Mouse (Mus musculus): ENCODE measurements at regions not wholly inside any gene's neighbourhood (a gene's known extent, or its start where the extent isn't known, plus 50 kb on each side); places are given as distances from the start of the nearest gene placed in this dataset.

GRCm38 (mm10) chr8:41529581-41529980, 112.7 kb upstream of the Frg1 start:
- DNase-seq: no peak
- intact Hi-C loops (cut with DNase I; ENCODE audit: low total_unique reads): no loop called here

GRCm38 (mm10) chr8:41526283-41526682, 109.4 kb upstream of the Frg1 start:
- intact Hi-C loops (cut with DNase I; ENCODE audit: low total_unique reads): no loop called here

GRCm38 (mm10) chr8:41485163-41485562, 68.3 kb upstream of the Frg1 start:
- DNase-seq: no peak
- intact Hi-C loops (cut with DNase I; ENCODE audit: low total_unique reads): no loop called here

More at GRCm38 (mm10) chr8:41526283-41526682, 109.4 kb upstream of the Frg1 start:
- no peak for DNase-seq

- DNase-seq: no peak
These were observed 66.4 kb upstream of the Frg1 start for GRCm38 (mm10) chr8:41483297-41483696.

GRCm38 (mm10) chr8:41472992-41473699, 56.3 kb upstream of the Frg1 start:
- intact Hi-C loops (cut with DNase I; ENCODE audit: low total_unique reads): no loop called here
- no peak for DNase-seq

More at GRCm38 (mm10) chr8:41483297-41483696, 66.4 kb upstream of the Frg1 start:
- intact Hi-C loops (cut with DNase I; ENCODE audit: low total_unique reads): no loop called here

- intact Hi-C loops (cut with DNase I; ENCODE audit: low total_unique reads): no loop called here
- DNase-seq: no peak
These were observed 55.4 kb upstream of the Frg1 start for GRCm38 (mm10) chr8:41472233-41472632.
